Mouse (Mus musculus) liver, embryonic 14.5 days (tissue): ENCODE measurements around the gene Agtrap.

Experiments used
- CTCF ChIP-seq: IDR thresholded peaks from 2 replicates; pipeline ENCODE4 v1.5.1; 2016; ENCODE audit warnings: antibody characterized with exemption, low read depth, control low read depth
- EP300 ChIP-seq: IDR thresholded peaks from 2 replicates; pipeline ENCODE4 v1.6.1; 2016; ENCODE audit warnings: antibody characterized with exemption, low read depth

- TF ChIP-seq CTCF (peak; percentile 53), EP300 (no peak)
Measured at GRCm38 (mm10) chr4:148057661-148058209, 30.1 kb downstream of the Agtrap start.
